Mouse (Mus musculus) kidney, postnatal 0 days (tissue): ENCODE results near the gene Hells. TPM values are rescaled to one million over a fixed set of nuclear protein-coding genes. Genes with fewer than 3 reads are reported as not detected.

Experiments
- ATAC-seq: fragments of 200-750 bp; cut with Nextera tagmentation; replicated peaks from 2 replicates; pipeline ENCODE4 v1.8.0; 2017; ENCODE audit warnings: low read depth, moderate number of reproducible peaks, moderate TSS enrichment, moderate library complexity; ENCODE audit not compliant: low FRiP score
- DNase-seq: peaks from one replicate; pipeline ENCODE4 v3.0.0-alpha.2; 2016; ENCODE audit warnings: low spot score
- H3K27ac ChIP-seq: fragments of 300-500 bp; sonication (generic); 2 replicates; pipeline ENCODE4 v1.5.1; 2014; ENCODE audit warnings: mild to moderate bottlenecking
- H3K27me3 ChIP-seq: fragments of 300-500 bp; sonication (generic); 2 replicates; pipeline ENCODE4 v1.6.1; 2014; ENCODE audit warnings: low read length, mixed read lengths; ENCODE audit not compliant: insufficient read depth
- H3K36me3 ChIP-seq: fragments of 300-500 bp; sonication (generic); 2 replicates; pipeline ENCODE4 v1.6.1; 2014; ENCODE audit warnings: low read length, mixed read lengths; ENCODE audit not compliant: insufficient read depth
- H3K4me1 ChIP-seq: fragments of 300-500 bp; sonication (generic); replicated peaks from 2 replicates; pipeline ENCODE4 v1.6.1; 2014; ENCODE audit warnings: antibody characterized with exemption, low read length, mixed read lengths; ENCODE audit not compliant: insufficient read depth
- H3K4me2 ChIP-seq: fragments of 300-500 bp; sonication (generic); 2 replicates; pipeline ENCODE4 v1.6.1; 2014; ENCODE audit warnings: mild to moderate bottlenecking, low read length, moderate library complexity, mixed read lengths
- H3K4me3 ChIP-seq: fragments of 300-500 bp; sonication (generic); replicated peaks from 2 replicates; pipeline ENCODE4 v1.5.1; 2014; ENCODE audit warnings: low read depth, low read length
- H3K9ac ChIP-seq: fragments of 300-500 bp; sonication (generic); 2 replicates; pipeline ENCODE4 v1.6.1; 2014; ENCODE audit warnings: low read depth, low read length
- H3K9me3 ChIP-seq: fragments of 300-500 bp; sonication (generic); replicated peaks from 2 replicates; pipeline ENCODE4 v1.6.1; 2016; ENCODE audit warnings: low read length, inconsistent platforms, mixed read lengths
- CTCF ChIP-seq: IDR thresholded peaks from 2 replicates; pipeline ENCODE4 v1.5.1; 2016; ENCODE audit warnings: antibody characterized with exemption, low read depth, mild to moderate bottlenecking, moderate library complexity
- microRNA-seq: library from miRNA; unstranded; fragments of <30 nt; microRNA quantifications from one replicate; pipeline ENCODE4, GENCODE M21; 2016
- polyA plus RNA-seq: library from polyadenylated mRNA; unstranded; fragments of >200 nt; fragmentation: Nextera tagmentation; extraction: Ambion mirVana; gene quantifications from 2 replicates; pipeline ENCODE4 v1.2.1, GENCODE M21; 2015

Gene Hells
- polyA plus RNA-seq, 1 experiment from 2014 or later = 30.8 TPM

DNA sequence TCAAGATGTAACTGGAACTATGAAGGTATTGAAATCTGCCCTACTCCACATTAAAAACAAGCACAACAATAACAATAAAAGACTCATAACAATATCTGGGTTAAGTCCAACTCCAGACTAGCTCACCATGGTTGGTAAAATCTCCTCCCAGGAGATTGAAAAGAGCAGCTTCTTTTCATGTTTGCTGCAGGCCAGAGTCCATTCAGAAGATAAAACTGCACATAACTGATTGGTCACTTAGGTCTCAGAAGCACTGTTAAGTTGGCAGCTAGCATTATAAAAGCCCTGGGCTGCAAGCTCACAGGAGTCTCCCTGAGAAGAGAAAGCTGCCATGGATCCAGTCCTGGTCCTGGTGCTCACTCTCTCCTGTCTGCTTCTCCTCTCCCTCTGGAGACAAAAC is 76.0 kb downstream of the Hells start, which contains the start of gene Cyp2c55:
TSS of gene Cyp2c55 (plus strand) at position 305 of the 400 bp plus-strand sequence.
- H3K9me3 ChIP-seq = no peaks in the 10 kb centered on the region
- no peaks in the 10 kb centered on the region for H3K36me3 ChIP-seq
- TF ChIP-seq CTCF = no peak
- no peak within 1 kb of the TSS for H3K9ac ChIP-seq
- no peak within 1 kb of the TSS for H3K4me2 ChIP-seq
- ATAC-seq (no peak), DNase-seq (no peak)
- no peaks in the 10 kb centered on the region for H3K27me3 ChIP-seq
- H3K4me3 ChIP-seq = no peak within 1 kb of the TSS
- H3K4me1 ChIP-seq = no peaks in the 10 kb centered on the region
- no peak within 1 kb of the TSS for H3K27ac ChIP-seq

Small RNA genes lying within 50 kb of the gene (microRNA-seq; reads per million reads assigned to microRNA genes)
- not detected for gene Gm23800

Other genes starting within 250 kb of the Hells start
- 4.7 and 4.8 TPM in 2 replicates for gene Noc3l, start 111.7 kb upstream of the Hells start, polyA plus RNA-seq
- gene Tbc1d12, start 94.3 kb upstream of the Hells start, polyA plus RNA-seq = 3.0 and 3.3 TPM in 2 replicates
- gene Cyp2c55, start 76.1 kb downstream of the Hells start, polyA plus RNA-seq = 0.09 TPM in 1 of 2 replicates, not detected in the other
- not detected in 2 replicates for gene Cyp2c65, start 130.1 kb downstream of the Hells start, polyA plus RNA-seq
- not detected in 2 replicates for gene Cyp2c66, start 183.0 kb downstream of the Hells start, polyA plus RNA-seq